Mouse (Mus musculus) neural tube, embryonic 12.5 days (tissue): ENCODE results near the gene Rbm17. TPM values are rescaled to one million over a fixed set of nuclear protein-coding genes. Genes with fewer than 3 reads are reported as not detected.
"Not testable (repeated sequence)": the region's sequence is repeated elsewhere in the genome, so short reads cannot be mapped to it uniquely, and the experiment has no call there.

ENCODE experiments used
- ATAC-seq: fragments of 200-750 bp; cut with Nextera tagmentation; 2 replicates; pipeline ENCODE4 v1.8.0; 2017; ENCODE audit warnings: low read depth, mild to moderate bottlenecking, moderate TSS enrichment, moderate library complexity; ENCODE audit not compliant: low FRiP score
- H3K27ac ChIP-seq: fragments of 300-500 bp; sonication (generic); 2 replicates; pipeline ENCODE4 v1.5.1; 2016
- H3K27me3 ChIP-seq: fragments of 300-500 bp; sonication (generic); replicated peaks from 2 replicates; pipeline ENCODE4 v1.6.1; 2016; ENCODE audit warnings: mild to moderate bottlenecking
- H3K36me3 ChIP-seq: fragments of 300-500 bp; sonication (generic); 2 replicates; pipeline ENCODE4 v1.6.1; 2016; ENCODE audit warnings: mild to moderate bottlenecking
- H3K4me1 ChIP-seq: fragments of 300-500 bp; sonication (generic); 2 replicates; pipeline ENCODE4 v1.6.1; 2016
- H3K4me2 ChIP-seq: fragments of 300-500 bp; sonication (generic); replicated peaks from 2 replicates; pipeline ENCODE4 v1.6.1; 2016; ENCODE audit warnings: mild to moderate bottlenecking
- H3K4me3 ChIP-seq: fragments of 300-500 bp; sonication (generic); 2 replicates; pipeline ENCODE4 v1.5.1; 2016
- H3K9ac ChIP-seq: fragments of 300-500 bp; sonication (generic); 2 replicates; pipeline ENCODE4 v1.6.1; 2016; ENCODE audit warnings: mild to moderate bottlenecking
- H3K9me3 ChIP-seq: fragments of 300-500 bp; sonication (generic); 2 replicates; pipeline ENCODE4 v1.6.1; 2016; ENCODE audit warnings: mild to moderate bottlenecking
- WGBS: fragments of 180-500 bp; shearing (Covaris S2); methylation state at CpG from one replicate; pipeline ENCODE4 v1.1.7; 2016; 5-methylcytosine and 5-hydroxymethylcytosine counted together
- polyA plus RNA-seq: library from polyadenylated mRNA; unstranded; fragments of >200 nt; fragmentation: Nextera tagmentation; extraction: Ambion mirVana; gene quantifications from 2 replicates; pipeline ENCODE4 v1.2.1, GENCODE M21; 2016

Gene Rbm17
- polyA plus RNA-seq, 1 experiment from 2014 or later = 168 TPM

GRCm38 (mm10) chr2:11541528-11541927, 62.4 kb downstream of the Rbm17 start:
- H3K9ac ChIP-seq, H3K4me2 ChIP-seq, H3K27me3 ChIP-seq, H3K9me3 ChIP-seq, H3K27ac ChIP-seq, H3K4me3 ChIP-seq, H3K4me1 ChIP-seq, ATAC-seq, H3K36me3 ChIP-seq: not testable (repeated sequence)
- 75% methylated on average over 1 of the region's 1 CpGs for WGBS

GRCm38 (mm10) chr2:11535966-11536365, 68.0 kb downstream of the Rbm17 start:
- peak overlapping the region; percentile 41; the same call in 1 of the 2 replicates for H3K4me3 ChIP-seq
- WGBS = 69% methylated on average over 8 of the region's 8 CpGs
- H3K27me3 ChIP-seq = no peaks in the 10 kb centered on the region
- H3K36me3 ChIP-seq = no peaks in the 10 kb centered on the region
- H3K9me3 ChIP-seq = no peaks in the 10 kb centered on the region
- no peak for ATAC-seq
- no peak overlapping the region for H3K27ac ChIP-seq
- H3K9ac ChIP-seq = no peak overlapping the region
- no peaks in the 10 kb centered on the region for H3K4me1 ChIP-seq
- H3K4me2 ChIP-seq = peak overlapping the region; percentile 84

Other genes starting within 250 kb of the Rbm17 start
- 21.2 and 21.5 TPM in 2 replicates for gene Pfkfb3, start 50.1 kb downstream of the Rbm17 start, polyA plus RNA-seq
- not detected in 2 replicates for gene Gm17490, start 22.1 kb upstream of the Rbm17 start, polyA plus RNA-seq
- not detected in 2 replicates for gene Il2ra, start 38.7 kb upstream of the Rbm17 start, polyA plus RNA-seq
- 0.93 and 1.1 TPM in 2 replicates for gene Il15ra, start 101.1 kb upstream of the Rbm17 start, polyA plus RNA-seq
- 139 and 150 TPM in 2 replicates for gene Fbh1, start 173.4 kb upstream of the Rbm17 start, polyA plus RNA-seq
- 52.9 and 61.4 TPM in 2 replicates for gene Ankrd16, start 173.7 kb upstream of the Rbm17 start, polyA plus RNA-seq